Mouse (Mus musculus): ENCODE results near the gene Nkain4. TPM values are rescaled to one million over a fixed set of nuclear protein-coding genes. Genes with fewer than 3 reads are reported as not detected.

Gene Nkain4
- polyA plus RNA-seq, 2 experiments, result 11.2 to 12.9 TPM

DNA sequence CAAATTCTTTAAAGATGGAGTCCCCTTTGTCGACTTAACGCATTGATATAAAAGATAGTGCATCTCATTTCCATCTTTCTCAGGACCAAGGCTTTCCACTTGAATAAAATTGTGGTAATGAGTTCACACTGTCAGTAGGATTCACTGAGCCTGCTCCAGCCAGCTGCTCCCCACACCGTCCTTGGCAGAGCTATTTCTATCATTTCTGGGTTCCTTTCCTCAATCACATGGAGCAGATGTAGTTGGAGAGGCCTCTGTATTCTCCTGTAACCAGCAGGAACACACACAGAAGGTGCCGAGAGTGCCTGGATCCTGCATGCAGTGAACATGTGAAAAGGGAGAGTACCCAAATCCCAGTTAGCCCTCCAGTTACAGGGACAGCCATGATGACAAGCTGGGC lies 35.8 kb upstream of the Nkain4 start:
- Histone ChIP-seq H3K9ac (ENCODE audit: low read depth, low read length, severe bottlenecking) (no peak overlapping the region), H3K36me3 (ENCODE audit: control insufficient read depth, insufficient read depth, low read length) (no peaks in the 10 kb centered on the region), H3K4me3 (replicated peaks; ENCODE audit: low read length) (no peak overlapping the region), H3K9me3 (ENCODE audit: control insufficient read depth, low read length) (no peaks in the 10 kb centered on the region), H3K4me1 (ENCODE audit: control insufficient read depth, insufficient read depth, low read length) (no peaks in the 10 kb centered on the region), H3K27ac (replicated peaks; ENCODE audit: low read depth, low read length) (no peak overlapping the region), H3K4me2 (replicated peaks; ENCODE audit: low read depth, low read length, severe bottlenecking) (no peak overlapping the region), H3K27me3 (ENCODE audit: control insufficient read depth, insufficient read depth, low read length) (no peaks in the 10 kb centered on the region)
- WGBS, result 68% methylated on average over 4 of the region's 4 CpGs
- TF ChIP-seq POLR2A (IDR thresholded peaks at IDR 0.05; ENCODE audit: borderline replicate concordance, extremely low read depth, insufficient read depth, insufficient read length), result no peak
- no peak for ATAC-seq (ENCODE audit: low FRiP score, low read depth)
- DNase-seq (ENCODE audit: low spot score), result no peak

DNA sequence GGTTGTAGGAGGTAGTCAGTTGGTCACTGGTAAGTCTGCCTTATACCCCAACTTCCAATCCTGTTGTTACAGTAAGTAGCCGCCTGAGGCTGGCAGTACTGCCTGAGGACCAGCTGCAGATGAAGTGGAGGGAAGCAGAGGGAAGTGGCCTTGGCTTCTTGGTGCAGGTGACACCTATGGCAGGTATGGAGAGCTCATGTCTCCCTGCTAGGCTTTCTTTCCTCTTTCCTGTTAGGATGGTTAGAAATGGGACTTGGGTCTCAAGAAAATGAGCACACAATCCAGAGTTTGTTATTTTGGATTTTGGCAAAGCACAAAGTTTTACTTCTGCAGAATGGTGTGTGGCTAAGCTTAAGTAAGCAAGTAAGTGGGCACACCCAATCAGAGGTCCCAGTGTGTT lies 34.4 kb upstream of the Nkain4 start:
- no peak for ATAC-seq (ENCODE audit: low FRiP score, low read depth)
- no peaks in the 10 kb centered on the region for H3K9me3 ChIP-seq (ENCODE audit: control insufficient read depth, low read length)
- no peak overlapping the region for H3K9ac ChIP-seq (ENCODE audit: low read depth, low read length, severe bottlenecking)
- 78% methylated on average over 1 of the region's 1 CpGs for WGBS
- H3K4me1 ChIP-seq (ENCODE audit: control insufficient read depth, insufficient read depth, low read length), result no peaks in the 10 kb centered on the region
- no peak overlapping the region for H3K27ac ChIP-seq (replicated peaks; ENCODE audit: low read depth, low read length)
- H3K4me2 ChIP-seq (replicated peaks; ENCODE audit: low read depth, low read length, severe bottlenecking), result no peak overlapping the region
- no peak overlapping the region for H3K4me3 ChIP-seq (replicated peaks; ENCODE audit: low read length)
- no peaks in the 10 kb centered on the region for H3K27me3 ChIP-seq (ENCODE audit: control insufficient read depth, insufficient read depth, low read length)
- no peak for DNase-seq (ENCODE audit: low spot score)
- no peak for TF ChIP-seq POLR2A (IDR thresholded peaks at IDR 0.05; ENCODE audit: borderline replicate concordance, extremely low read depth, insufficient read depth, insufficient read length)
- no peaks in the 10 kb centered on the region for H3K36me3 ChIP-seq (ENCODE audit: control insufficient read depth, insufficient read depth, low read length)

- no peak for ATAC-seq (ENCODE audit: low FRiP score, low read depth)
- 58% methylated on average over 3 of the region's 3 CpGs for WGBS
- H3K9ac ChIP-seq (ENCODE audit: low read depth, low read length, severe bottlenecking), result no peak overlapping the region
Observed at GRCm38 (mm10) chr2:180988347-180988913, 33.9 kb upstream of the Nkain4 start.

GRCm38 (mm10) chr2:180987432-180988030 lies 33.0 kb upstream of the Nkain4 start:
- WGBS, result 78% methylated on average over 5 of the region's 5 CpGs
- DNase-seq (ENCODE audit: low spot score), result no peak
- H3K4me3 ChIP-seq (replicated peaks; ENCODE audit: low read length), result no peak overlapping the region
- H3K9me3 ChIP-seq (ENCODE audit: control insufficient read depth, low read length), result no peaks in the 10 kb centered on the region
- peaks cover 10% of the 10 kb centered on the region; the same call in 1 of the 2 replicates for H3K36me3 ChIP-seq (ENCODE audit: control insufficient read depth, insufficient read depth, low read length)
- TF ChIP-seq POLR2A (IDR thresholded peaks at IDR 0.05; ENCODE audit: borderline replicate concordance, extremely low read depth, insufficient read depth, insufficient read length), result no peak
- no peaks in the 10 kb centered on the region for H3K27me3 ChIP-seq (ENCODE audit: control insufficient read depth, insufficient read depth, low read length)
- no peak overlapping the region for H3K4me2 ChIP-seq (replicated peaks; ENCODE audit: low read depth, low read length, severe bottlenecking)
- ATAC-seq (ENCODE audit: low FRiP score, low read depth), result no peak
- no peak overlapping the region for H3K27ac ChIP-seq (replicated peaks; ENCODE audit: low read depth, low read length)
- no peaks in the 10 kb centered on the region for H3K4me1 ChIP-seq (ENCODE audit: control insufficient read depth, insufficient read depth, low read length)
- H3K9ac ChIP-seq (ENCODE audit: low read depth, low read length, severe bottlenecking), result no peak overlapping the region

More at GRCm38 (mm10) chr2:180988347-180988913, 33.9 kb upstream of the Nkain4 start:
- no peak for DNase-seq (ENCODE audit: low spot score)
- H3K27me3 ChIP-seq (ENCODE audit: control insufficient read depth, insufficient read depth, low read length), result no peaks in the 10 kb centered on the region
- no peaks in the 10 kb centered on the region for H3K4me1 ChIP-seq (ENCODE audit: control insufficient read depth, insufficient read depth, low read length)
- no peaks in the 10 kb centered on the region for H3K9me3 ChIP-seq (ENCODE audit: control insufficient read depth, low read length)
- no peak for TF ChIP-seq POLR2A (IDR thresholded peaks at IDR 0.05; ENCODE audit: borderline replicate concordance, extremely low read depth, insufficient read depth, insufficient read length)
- 0 out of 2 replicates have a peak, but pooled peaks cover 3% of the 10 kb centered on the region for H3K36me3 ChIP-seq (ENCODE audit: control insufficient read depth, insufficient read depth, low read length)
- H3K4me2 ChIP-seq (replicated peaks; ENCODE audit: low read depth, low read length, severe bottlenecking), result no peak overlapping the region
- H3K4me3 ChIP-seq (replicated peaks; ENCODE audit: low read length), result no peak overlapping the region
- no peak overlapping the region for H3K27ac ChIP-seq (replicated peaks; ENCODE audit: low read depth, low read length)

- no peaks in the 10 kb centered on the region for H3K4me1 ChIP-seq (ENCODE audit: control insufficient read depth, insufficient read depth, low read length)
- H3K4me2 ChIP-seq (replicated peaks; ENCODE audit: low read depth, low read length, severe bottlenecking), result no peak overlapping the region
- no peaks in the 10 kb centered on the region for H3K27me3 ChIP-seq (ENCODE audit: control insufficient read depth, insufficient read depth, low read length)
- DNase-seq (ENCODE audit: low spot score), result no peak
- H3K36me3 ChIP-seq (ENCODE audit: control insufficient read depth, insufficient read depth, low read length), result peaks cover 16% of the 10 kb centered on the region; the same call in 1 of the 2 replicates
- H3K4me3 ChIP-seq (replicated peaks; ENCODE audit: low read length), result no peak overlapping the region
- TF ChIP-seq POLR2A (IDR thresholded peaks at IDR 0.05; ENCODE audit: borderline replicate concordance, extremely low read depth, insufficient read depth, insufficient read length), result no peak
- no peaks in the 10 kb centered on the region for H3K9me3 ChIP-seq (ENCODE audit: control insufficient read depth, low read length)
- no peak overlapping the region for H3K27ac ChIP-seq (replicated peaks; ENCODE audit: low read depth, low read length)
- ATAC-seq (ENCODE audit: low FRiP score, low read depth), result no peak
- WGBS, result 82% methylated on average over 1 of the region's 1 CpGs
- H3K9ac ChIP-seq (ENCODE audit: low read depth, low read length, severe bottlenecking), result no peak overlapping the region
Observed at GRCm38 (mm10) chr2:180987001-180987400, 32.5 kb upstream of the Nkain4 start.
